Mouse (Mus musculus) limb, embryonic 15.5 days (tissue): ENCODE measurements around the gene Ptpn6. TPM values are rescaled to one million over a fixed set of nuclear protein-coding genes. Genes with fewer than 3 reads are reported as not detected.

Experiments used
- ATAC-seq: fragments of 200-750 bp; cut with Nextera tagmentation; 2 replicates; pipeline ENCODE4 v1.8.0; 2017; ENCODE audit warnings: low read depth, moderate TSS enrichment; ENCODE audit not compliant: insufficient number of reproducible peaks, low FRiP score, low TSS enrichment
- H3K27ac ChIP-seq: fragments of 300-500 bp; sonication (generic); 2 replicates; pipeline ENCODE4 v1.5.1; 2015; ENCODE audit warnings: moderate library complexity, mild to moderate bottlenecking, inconsistent platforms
- H3K27me3 ChIP-seq: fragments of 300-500 bp; sonication (generic); 2 replicates; pipeline ENCODE4 v1.6.1; 2015; ENCODE audit warnings: inconsistent platforms
- H3K36me3 ChIP-seq: fragments of 300-500 bp; sonication (generic); 2 replicates; pipeline ENCODE4 v1.6.1; 2015; ENCODE audit warnings: inconsistent platforms
- H3K4me1 ChIP-seq: fragments of 300-500 bp; sonication (generic); 2 replicates; pipeline ENCODE4 v1.6.1; 2015; ENCODE audit warnings: inconsistent platforms
- H3K4me2 ChIP-seq: fragments of 300-500 bp; sonication (generic); 2 replicates; pipeline ENCODE4 v1.6.1; 2015; ENCODE audit warnings: mild to moderate bottlenecking, inconsistent platforms
- H3K4me3 ChIP-seq: fragments of 300-500 bp; sonication (generic); 2 replicates; pipeline ENCODE4 v1.5.1; 2015; ENCODE audit warnings: mild to moderate bottlenecking, inconsistent platforms
- H3K9ac ChIP-seq: fragments of 300-500 bp; sonication (generic); 2 replicates; pipeline ENCODE4 v1.6.1; 2015; ENCODE audit warnings: inconsistent platforms
- H3K9me3 ChIP-seq: fragments of 300-500 bp; sonication (generic); 2 replicates; pipeline ENCODE4 v1.6.1; 2016; ENCODE audit warnings: inconsistent platforms
- WGBS: fragments of 180-500 bp; shearing (Covaris S2); methylation state at CpG from one replicate; pipeline ENCODE4 v1.1.7; 2015; 5-methylcytosine and 5-hydroxymethylcytosine counted together
- polyA plus RNA-seq: library from polyadenylated mRNA; unstranded; fragments of >200 nt; fragmentation: Nextera tagmentation; extraction: Ambion mirVana; gene quantifications from 2 replicates; pipeline ENCODE4 v1.2.1, GENCODE M21; 2015

Ptpn6 gene
- polyA plus RNA-seq, 1 experiment from 2014 or later, result 17.8 TPM

- Histone ChIP-seq H3K27me3 (no peaks in the 10 kb centered on the region), H3K27ac (no peak overlapping the region), H3K4me3 (no peak overlapping the region), H3K4me1 (peaks cover 41% of the 10 kb centered on the region), H3K9ac (no peak overlapping the region), H3K9me3 (no peaks in the 10 kb centered on the region), H3K36me3 (peaks cover 19% of the 10 kb centered on the region), H3K4me2 (no peak overlapping the region)
- WGBS, result 83% methylated on average over 2 of the region's 2 CpGs
- no peak for ATAC-seq
These were observed 15.3 kb upstream of the Ptpn6 start for GRCm38 (mm10) chr6:124753861-124754260.

- H3K36me3 ChIP-seq, result peaks cover 43% of the 10 kb centered on the region
- H3K4me1 ChIP-seq, result peaks cover 39% of the 10 kb centered on the region
- H3K9ac ChIP-seq, result no peak overlapping the region
- no peak overlapping the region for H3K27ac ChIP-seq
- no peaks in the 10 kb centered on the region for H3K27me3 ChIP-seq
- no peak overlapping the region for H3K4me3 ChIP-seq
- no peak overlapping the region for H3K4me2 ChIP-seq
- no peak for ATAC-seq
- no peaks in the 10 kb centered on the region for H3K9me3 ChIP-seq
- WGBS, result 80% methylated on average over 8 of the region's 8 CpGs
These were observed 11.9 kb upstream of the Ptpn6 start for GRCm38 (mm10) chr6:124750405-124750804.

GRCm38 (mm10) chr6:124746654-124747632, 8.4 kb upstream of the Ptpn6 start:
- Histone ChIP-seq H3K4me2 (peak overlapping the region; percentile 94), H3K9ac (no peak overlapping the region), H3K4me1 (peaks cover 31% of the 10 kb centered on the region), H3K27me3 (no peaks in the 10 kb centered on the region), H3K36me3 (peaks cover 65% of the 10 kb centered on the region), H3K9me3 (no peaks in the 10 kb centered on the region), H3K4me3 (peak overlapping the region; percentile 53), H3K27ac (peak overlapping the region; percentile 88)
- 87% methylated on average over 7 of the region's 7 CpGs for WGBS
- no peak for ATAC-seq

GRCm38 (mm10) chr6:124746296-124746605, 7.7 kb upstream of the Ptpn6 start:
- H3K27ac ChIP-seq, result peak overlapping the region; percentile 88
- peak overlapping the region; percentile 94 for H3K4me2 ChIP-seq
- 17% methylated on average over 8 of the region's 8 CpGs for WGBS
- H3K4me1 ChIP-seq, result peaks cover 36% of the 10 kb centered on the region
- H3K27me3 ChIP-seq, result no peaks in the 10 kb centered on the region
- H3K36me3 ChIP-seq, result peaks cover 63% of the 10 kb centered on the region
- ATAC-seq, result no peak
- peak overlapping the region; percentile 65 for H3K9ac ChIP-seq
- H3K9me3 ChIP-seq, result no peaks in the 10 kb centered on the region
- peak overlapping the region; percentile 53 for H3K4me3 ChIP-seq

GRCm38 (mm10) chr6:124745490-124746295, 7.2 kb upstream of the Ptpn6 start:
- no peaks in the 10 kb centered on the region for H3K27me3 ChIP-seq
- ATAC-seq, result peak; percentile 77
- H3K27ac ChIP-seq, result peak overlapping the region; percentile 88
- peak overlapping the region; percentile 53 for H3K4me3 ChIP-seq
- under 1% methylated on average over 85 of the region's 85 CpGs for WGBS
- H3K9me3 ChIP-seq, result no peaks in the 10 kb centered on the region
- peak overlapping the region; percentile 94 for H3K4me2 ChIP-seq
- H3K9ac ChIP-seq, result peak overlapping the region; percentile 65
- peaks cover 61% of the 10 kb centered on the region for H3K36me3 ChIP-seq
- H3K4me1 ChIP-seq, result peaks cover 36% of the 10 kb centered on the region

GRCm38 (mm10) chr6:124744755-124745321, 6.3 kb upstream of the Ptpn6 start:
- Histone ChIP-seq H3K4me3 (peak overlapping the region; percentile 53), H3K9ac (no peak overlapping the region), H3K36me3 (peaks cover 59% of the 10 kb centered on the region), H3K27me3 (no peaks in the 10 kb centered on the region), H3K27ac (peak overlapping the region; percentile 88), H3K4me1 (peaks cover 40% of the 10 kb centered on the region), H3K4me2 (peak overlapping the region; percentile 94), H3K9me3 (no peaks in the 10 kb centered on the region)
- WGBS, result 64% methylated on average over 26 of the region's 26 CpGs
- no peak for ATAC-seq

GRCm38 (mm10) chr6:124743647-124744046, 5.1 kb upstream of the Ptpn6 start:
- Histone ChIP-seq H3K9me3 (no peaks in the 10 kb centered on the region), H3K27ac (no peak overlapping the region), H3K4me2 (no peak overlapping the region), H3K36me3 (peaks cover 50% of the 10 kb centered on the region), H3K4me3 (no peak overlapping the region), H3K4me1 (peaks cover 52% of the 10 kb centered on the region), H3K9ac (no peak overlapping the region), H3K27me3 (no peaks in the 10 kb centered on the region)
- ATAC-seq, result no peak
- 95% methylated on average over 8 of the region's 8 CpGs for WGBS

- Histone ChIP-seq H3K9me3 (no peaks in the 10 kb centered on the region), H3K36me3 (peaks cover 43% of the 10 kb centered on the region), H3K4me1 (peaks cover 55% of the 10 kb centered on the region), H3K9ac (no peak overlapping the region), H3K4me3 (no peak overlapping the region), H3K27ac (0 out of 2 replicates have a peak overlapping the region, but pooled peaks have one; percentile 43), H3K4me2 (no peak overlapping the region), H3K27me3 (no peaks in the 10 kb centered on the region)
- 90% methylated on average over 15 of the region's 15 CpGs for WGBS
- no peak for ATAC-seq
These were observed 4.5 kb upstream of the Ptpn6 start for GRCm38 (mm10) chr6:124742839-124743514.

GRCm38 (mm10) chr6:124741842-124742241, 3.3 kb upstream of the Ptpn6 start:
- H3K4me2 ChIP-seq, result peak overlapping the region; percentile 75
- H3K4me3 ChIP-seq, result peak overlapping the region; percentile 64
- peaks cover 49% of the 10 kb centered on the region for H3K4me1 ChIP-seq
- H3K27ac ChIP-seq, result peak overlapping the region; percentile 97
- H3K9me3 ChIP-seq, result no peaks in the 10 kb centered on the region
- no peak for ATAC-seq
- H3K27me3 ChIP-seq, result no peaks in the 10 kb centered on the region
- 65% methylated on average over 3 of the region's 3 CpGs for WGBS
- peaks cover 32% of the 10 kb centered on the region for H3K36me3 ChIP-seq
- peak overlapping the region; percentile 21; the same call in 1 of the 2 replicates for H3K9ac ChIP-seq

- Histone ChIP-seq H3K4me2 (peak within 1 kb of the TSS; percentile 75), H3K9me3 (no peaks in the 10 kb centered on the region), H3K4me1 (peaks cover 42% of the 10 kb centered on the region), H3K27me3 (no peaks in the 10 kb centered on the region), H3K9ac (peak within 1 kb of the TSS; percentile 73), H3K36me3 (peaks cover 28% of the 10 kb centered on the region), H3K4me3 (peak within 1 kb of the TSS; percentile 64), H3K27ac (peak within 1 kb of the TSS; percentile 97)
- peak; percentile 82 for ATAC-seq
- under 1% methylated on average over 41 of the region's 41 CpGs for WGBS
These were observed 2.6 kb upstream of the Ptpn6 start, which contains the start of gene Grcc10 for GRCm38 (mm10) chr6:124740888-124741761. TSS of gene Grcc10 (minus strand) at chr6:124741374.
